Mouse (Mus musculus) gastrocnemius, postnatal 14 days (tissue): ENCODE measurements around the gene Gm14305. TPM values are rescaled to one million over a fixed set of nuclear protein-coding genes. Genes with fewer than 3 reads are reported as not detected.
"Not testable (repeated sequence)": the region's sequence is repeated elsewhere in the genome, so short reads cannot be mapped to it uniquely, and the experiment has no call there.

ENCODE experiments used
- DNase-seq: peaks from one replicate; pipeline ENCODE4 v3.0.0; 2021; ENCODE audit warnings: mixed read lengths
- intact Hi-C: fragments of 180-260 bp; cut with DNase I; formaldehyde crosslinking; loops from one replicate; pipeline ENCODE4 v1.15.1; 2025; ENCODE audit warnings: low total_unique reads
- long read RNA-seq, 2 experiments: library from polyadenylated mRNA; stranded (forward); transcript quantifications; one replicate each; pipeline ENCODE4 v2.0.0; 2021
- total RNA-seq, 2 experiments: library from RNA; stranded (reverse); gene quantifications; 2 replicates each; pipeline ENCODE4 v1.2.3; 2021

The Gm14305 gene
- total RNA-seq = 1 to 10 TPM; 5.7 to 6.2 TPM
- long read RNA-seq, experiment 1, partial matches to known transcripts = 1 of 2 reads
- long read RNA-seq, experiment 1, other reads (novel, unspliced or antisense) = 1 of 2 reads
- long read RNA-seq, experiment 2, partial matches to known transcripts = 0 of 2 reads
- long read RNA-seq, experiment 2, other reads (novel, unspliced or antisense) = 0 of 2 reads

DNA sequence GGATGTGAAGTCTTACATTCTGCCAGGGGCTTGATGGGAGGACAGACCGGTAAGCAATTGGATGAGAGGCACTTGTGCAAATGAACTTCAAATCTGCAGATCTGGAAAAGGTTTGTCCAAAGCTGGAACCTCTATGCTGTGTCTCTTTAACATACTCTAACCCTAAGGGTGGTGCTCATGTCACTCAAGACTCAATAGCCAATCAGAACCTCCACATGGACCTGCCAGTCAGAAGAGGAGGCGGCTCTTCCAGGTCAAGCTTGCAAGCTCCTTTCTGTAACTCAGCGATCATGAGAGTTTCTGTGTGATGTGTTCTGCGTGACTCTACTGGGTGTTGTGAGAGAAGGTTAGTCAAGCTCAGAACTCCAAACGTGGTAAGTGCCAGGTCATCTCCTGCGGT, at the start of gene Gm14305:
Gene Gm14305 (plus strand): TSS at position 278 of the 400 bp plus-strand sequence.
- DNase-seq, intact Hi-C loops: not testable (repeated sequence)

DNA sequence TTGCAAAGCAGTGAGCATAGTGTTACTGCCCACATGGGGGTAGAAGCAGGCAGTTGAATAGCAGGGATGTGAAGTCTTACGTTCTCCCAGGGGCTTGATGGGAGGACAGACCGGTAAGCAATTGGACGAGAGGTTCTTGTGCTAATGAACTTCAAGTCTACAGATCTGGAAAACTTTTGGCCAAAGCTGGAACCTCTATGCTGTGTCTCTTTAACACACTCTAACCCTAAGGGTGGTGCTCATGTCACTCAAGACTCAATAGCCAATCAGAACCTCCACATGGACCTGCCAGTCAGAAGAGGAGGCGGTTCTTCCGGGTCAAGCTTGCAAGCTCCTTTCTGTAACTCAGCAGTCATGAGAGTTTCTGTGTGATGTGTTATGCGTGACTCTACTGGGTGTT, 37.9 kb upstream of the Gm14305 start, which contains the start of gene Zfp973:
Gene Zfp973 (plus strand): TSS at position 301 of the 400 bp plus-strand sequence.
- DNase-seq, intact Hi-C loops: not testable (repeated sequence)

Other genes with a start within 250 kb of the Gm14305 start
- gene Gm14434, start 221.5 kb upstream of the Gm14305 start, total RNA-seq = under 1 TPM in 1 of 2 experiments, not detected in 1; 0.93 TPM
- gene Zfp967, start 187.3 kb upstream of the Gm14305 start, total RNA-seq = not detected
- gene Gm14308, start 72.0 kb upstream of the Gm14305 start, total RNA-seq = 1 to 10 TPM; 1.0 to 1.8 TPM
- 1 to 10 TPM; 7.5 to 8.5 TPM for gene Zfp973, start 37.8 kb upstream of the Gm14305 start, total RNA-seq
- 1 to 10 TPM; 4.8 to 6.0 TPM for gene Gm14295, start 90.3 kb downstream of the Gm14305 start, total RNA-seq
- not detected for gene Gm14408, start 122.8 kb downstream of the Gm14305 start, total RNA-seq
- gene Gm14296, start 219.5 kb downstream of the Gm14305 start, total RNA-seq = 1 to 10 TPM; 1.6 to 2.7 TPM